Mouse (Mus musculus): Measurements from ENCODE around the gene Gm10912. TPM values are rescaled to one million over a fixed set of nuclear protein-coding genes. Genes with fewer than 3 reads are reported as not detected.
A peak's percentile ranks its signal among the peaks of the same experiment; 100 is the strongest.
"Not testable (repeated sequence)": the region's sequence is repeated elsewhere in the genome, so short reads cannot be mapped to it uniquely, and the experiment has no call there.

Gm10912 gene
- polyA plus RNA-seq, 1 experiment = 0.26 TPM

DNA sequence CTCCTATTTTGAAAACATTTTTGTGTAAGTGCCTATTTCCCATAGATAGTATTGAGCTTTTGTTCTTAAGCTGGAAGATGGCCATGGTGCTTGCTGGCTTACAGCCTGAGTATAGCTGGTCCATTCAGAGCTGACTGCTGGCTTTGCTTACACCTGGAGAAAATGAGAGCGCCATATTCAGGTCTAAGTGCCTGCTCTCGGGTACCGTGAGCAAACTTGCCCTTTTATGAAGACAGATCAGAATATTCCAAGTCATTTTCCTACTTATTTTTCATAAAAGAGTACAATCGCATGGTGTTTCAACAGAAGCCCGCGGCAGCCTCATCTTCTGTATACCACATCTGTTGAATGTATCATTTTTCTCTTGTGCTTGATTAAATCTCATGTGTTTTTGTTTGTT is 4.6 kb upstream of the Gm10912 start:
- peaks cover 19% of the 10 kb centered on the region for H3K36me3 ChIP-seq (ENCODE audit: control insufficient read depth, insufficient read depth, low read length)
- no peak overlapping the region for H3K4me3 ChIP-seq (ENCODE audit: control insufficient read depth, insufficient read depth, low read length)
- TF ChIP-seq POLR2A (IDR thresholded peaks at IDR 0.05; ENCODE audit: control insufficient read depth, extremely low read depth, insufficient read depth, low read length, poor library complexity) (no peak), CTCF (IDR thresholded peaks at IDR 0.05; ENCODE audit: borderline replicate concordance, control insufficient read depth, extremely low read depth, insufficient read depth, low read length, poor library complexity) (no peak)
- 97% methylated on average over 6 of the region's 6 CpGs for WGBS
- H3K27me3 ChIP-seq (ENCODE audit: control insufficient read depth, insufficient read depth, low read length) = no peaks in the 10 kb centered on the region
- no peak overlapping the region for H3K27ac ChIP-seq (ENCODE audit: control insufficient read depth, insufficient read depth, low read length)
- no peaks in the 10 kb centered on the region for H3K4me1 ChIP-seq (replicated peaks; ENCODE audit: control insufficient read depth, insufficient read depth, low read length)
- no peak for DNase-seq

DNA sequence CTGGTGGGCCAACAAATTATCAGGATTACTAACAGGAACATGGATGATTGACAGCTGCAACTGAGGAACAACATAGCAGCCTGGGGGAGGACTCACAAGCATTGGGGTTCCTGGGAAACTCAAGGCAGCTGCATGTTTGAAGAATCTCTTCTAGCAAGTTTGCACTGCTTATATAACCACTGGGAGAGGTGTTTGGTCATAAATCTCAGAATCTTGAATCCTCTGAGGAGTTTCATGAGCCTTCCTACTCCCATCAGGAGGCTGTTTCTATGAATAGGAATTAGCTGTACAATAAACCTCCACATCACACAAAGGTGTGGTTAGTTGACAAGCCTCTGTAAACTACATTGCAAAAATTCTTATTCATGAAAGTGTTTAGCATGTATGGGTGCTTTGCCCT is 3.0 kb upstream of the Gm10912 start:
- no peak for DNase-seq
- H3K27me3 ChIP-seq (ENCODE audit: control insufficient read depth, insufficient read depth, low read length) = no peaks in the 10 kb centered on the region
- no peaks in the 10 kb centered on the region for H3K4me1 ChIP-seq (replicated peaks; ENCODE audit: control insufficient read depth, insufficient read depth, low read length)
- H3K27ac ChIP-seq (ENCODE audit: control insufficient read depth, insufficient read depth, low read length) = no peak overlapping the region
- no peak overlapping the region for H3K4me3 ChIP-seq (ENCODE audit: control insufficient read depth, insufficient read depth, low read length)
- no peak for TF ChIP-seq POLR2A (IDR thresholded peaks at IDR 0.05; ENCODE audit: control insufficient read depth, extremely low read depth, insufficient read depth, low read length, poor library complexity)
- TF ChIP-seq CTCF (IDR thresholded peaks at IDR 0.05; ENCODE audit: borderline replicate concordance, control insufficient read depth, extremely low read depth, insufficient read depth, low read length, poor library complexity) = no peak
- H3K36me3 ChIP-seq (ENCODE audit: control insufficient read depth, insufficient read depth, low read length) = peaks cover 19% of the 10 kb centered on the region

- DNase-seq = no peak
- Histone ChIP-seq H3K27me3 (ENCODE audit: control insufficient read depth, insufficient read depth, low read length) (no peaks in the 10 kb centered on the region), H3K4me1 (replicated peaks; ENCODE audit: control insufficient read depth, insufficient read depth, low read length) (no peaks in the 10 kb centered on the region), H3K27ac (ENCODE audit: control insufficient read depth, insufficient read depth, low read length) (no peak overlapping the region), H3K36me3 (ENCODE audit: control insufficient read depth, insufficient read depth, low read length) (peaks cover 13% of the 10 kb centered on the region), H3K4me3 (ENCODE audit: control insufficient read depth, insufficient read depth, low read length) (no peak overlapping the region)
- WGBS = 90% methylated on average over 2 of the region's 2 CpGs
- TF ChIP-seq CTCF (IDR thresholded peaks at IDR 0.05; ENCODE audit: borderline replicate concordance, control insufficient read depth, extremely low read depth, insufficient read depth, low read length, poor library complexity) (no peak), POLR2A (IDR thresholded peaks at IDR 0.05; ENCODE audit: control insufficient read depth, extremely low read depth, insufficient read depth, low read length, poor library complexity) (no peak)
Observed at GRCm38 (mm10) chr2:104064152-104064551, 1.5 kb upstream of the Gm10912 start.

GRCm38 (mm10) chr2:104068450-104068849 is 2.8 kb downstream of the Gm10912 start, which contains the start of gene Gm10799:
Gene Gm10799 (minus strand): TSS chr2:104068550.
- H3K4me3 ChIP-seq (ENCODE audit: control insufficient read depth, insufficient read depth, low read length); H3K27ac ChIP-seq (ENCODE audit: control insufficient read depth, insufficient read depth, low read length); H3K36me3 ChIP-seq (ENCODE audit: control insufficient read depth, insufficient read depth, low read length); DNase-seq; H3K27me3 ChIP-seq (ENCODE audit: control insufficient read depth, insufficient read depth, low read length); H3K4me1 ChIP-seq (replicated peaks; ENCODE audit: control insufficient read depth, insufficient read depth, low read length): not testable (repeated sequence)
- WGBS = 20% methylated on average over 7 of the region's 7 CpGs

- no peak within 1 kb of the TSS for H3K27ac ChIP-seq (ENCODE audit: control insufficient read depth, insufficient read depth, low read length)
- no peaks in the 10 kb centered on the region for H3K27me3 ChIP-seq (ENCODE audit: control insufficient read depth, insufficient read depth, low read length)
- TF ChIP-seq POLR2A (IDR thresholded peaks at IDR 0.05; ENCODE audit: control insufficient read depth, extremely low read depth, insufficient read depth, low read length, poor library complexity) (no peak), CTCF (IDR thresholded peaks at IDR 0.05; ENCODE audit: borderline replicate concordance, control insufficient read depth, extremely low read depth, insufficient read depth, low read length, poor library complexity) (no peak)
- H3K4me3 ChIP-seq (ENCODE audit: control insufficient read depth, insufficient read depth, low read length) = peak within 1 kb of the TSS; percentile 41
- 5% methylated on average over 13 of the region's 13 CpGs for WGBS
- DNase-seq = peak; percentile 41
- peaks cover 4% of the 10 kb centered on the region; the same call in 1 of the 2 replicates for H3K4me1 ChIP-seq (replicated peaks; ENCODE audit: control insufficient read depth, insufficient read depth, low read length)
- no peaks in the 10 kb centered on the region for H3K36me3 ChIP-seq (ENCODE audit: control insufficient read depth, insufficient read depth, low read length)
Observed at GRCm38 (mm10) chr2:104069704-104070185, 4.1 kb downstream of the Gm10912 start, which contains the start of gene Cd59b. Gene Cd59b (plus strand): TSS chr2:104069849.

DNA sequence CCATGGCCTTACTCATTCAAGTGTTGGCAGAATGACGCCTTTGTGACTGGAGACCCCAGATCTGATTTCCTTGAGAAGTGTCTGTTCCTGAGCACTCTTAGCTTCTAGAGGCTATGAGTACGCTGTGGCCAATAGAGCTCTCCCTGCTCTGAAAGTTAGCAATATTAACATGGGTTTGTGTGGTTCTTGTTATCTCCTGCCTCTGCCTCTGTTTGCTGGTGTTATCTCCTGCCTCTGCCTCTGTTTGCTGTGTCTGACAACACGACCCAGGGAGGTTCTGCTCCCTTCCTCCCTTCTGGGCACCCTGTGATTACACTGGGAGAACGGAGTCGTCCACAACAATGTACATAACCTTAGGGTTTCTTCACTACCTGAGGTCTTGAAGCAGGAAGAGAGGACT is 12.7 kb downstream of the Gm10912 start:
- H3K27me3 ChIP-seq (ENCODE audit: control insufficient read depth, insufficient read depth, low read length); H3K27ac ChIP-seq (ENCODE audit: control insufficient read depth, insufficient read depth, low read length); H3K4me1 ChIP-seq (replicated peaks; ENCODE audit: control insufficient read depth, insufficient read depth, low read length); H3K4me3 ChIP-seq (ENCODE audit: control insufficient read depth, insufficient read depth, low read length); H3K36me3 ChIP-seq (ENCODE audit: control insufficient read depth, insufficient read depth, low read length); DNase-seq: not testable (repeated sequence)
- 91% methylated on average over 5 of the region's 5 CpGs for WGBS

DNA sequence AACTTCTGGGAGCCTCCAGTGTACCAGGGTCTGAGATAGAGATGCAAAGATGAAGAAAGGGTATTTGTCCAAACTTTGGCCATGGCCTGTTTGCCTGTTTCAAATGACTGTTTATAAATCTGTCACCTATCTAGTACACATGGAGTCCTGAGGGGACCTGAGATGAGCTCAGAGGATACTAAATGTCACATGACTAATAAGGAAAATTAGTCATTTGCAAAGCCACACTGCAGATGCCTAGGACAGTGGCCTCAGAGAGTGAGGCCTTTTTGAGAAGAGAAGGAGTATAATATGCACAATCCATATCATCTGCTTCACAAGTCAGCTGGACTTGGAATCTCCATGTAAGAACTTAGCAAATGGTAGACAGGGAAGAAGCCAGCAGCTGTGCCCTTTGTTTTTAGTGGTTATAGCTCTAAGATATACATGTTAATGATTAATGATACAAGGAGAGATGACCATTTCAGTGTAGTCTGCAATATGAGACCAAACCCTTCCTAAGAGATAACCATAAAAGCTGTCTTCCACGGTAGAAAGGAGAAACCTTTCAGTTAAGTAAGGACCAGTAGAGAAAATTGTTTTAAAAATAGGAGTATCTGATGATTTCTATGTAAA is 15.9 kb downstream of the Gm10912 start:
- DNase-seq; H3K27ac ChIP-seq (ENCODE audit: control insufficient read depth, insufficient read depth, low read length); H3K36me3 ChIP-seq (ENCODE audit: control insufficient read depth, insufficient read depth, low read length); H3K27me3 ChIP-seq (ENCODE audit: control insufficient read depth, insufficient read depth, low read length); H3K4me3 ChIP-seq (ENCODE audit: control insufficient read depth, insufficient read depth, low read length); H3K4me1 ChIP-seq (replicated peaks; ENCODE audit: control insufficient read depth, insufficient read depth, low read length): not testable (repeated sequence)
- no CpG with 5 or more reads among the region's 1 CpGs for WGBS
